Mouse (Mus musculus): ENCODE measurements around the gene Nup54. TPM values are rescaled to one million over a fixed set of nuclear protein-coding genes. Genes with fewer than 3 reads are reported as not detected.

Gene Nup54
- 63.4 and 65.6 TPM in 2 replicates for polyA plus RNA-seq (2015; fragmentation: Nextera tagmentation; extraction: Ambion mirVana)

DNA sequence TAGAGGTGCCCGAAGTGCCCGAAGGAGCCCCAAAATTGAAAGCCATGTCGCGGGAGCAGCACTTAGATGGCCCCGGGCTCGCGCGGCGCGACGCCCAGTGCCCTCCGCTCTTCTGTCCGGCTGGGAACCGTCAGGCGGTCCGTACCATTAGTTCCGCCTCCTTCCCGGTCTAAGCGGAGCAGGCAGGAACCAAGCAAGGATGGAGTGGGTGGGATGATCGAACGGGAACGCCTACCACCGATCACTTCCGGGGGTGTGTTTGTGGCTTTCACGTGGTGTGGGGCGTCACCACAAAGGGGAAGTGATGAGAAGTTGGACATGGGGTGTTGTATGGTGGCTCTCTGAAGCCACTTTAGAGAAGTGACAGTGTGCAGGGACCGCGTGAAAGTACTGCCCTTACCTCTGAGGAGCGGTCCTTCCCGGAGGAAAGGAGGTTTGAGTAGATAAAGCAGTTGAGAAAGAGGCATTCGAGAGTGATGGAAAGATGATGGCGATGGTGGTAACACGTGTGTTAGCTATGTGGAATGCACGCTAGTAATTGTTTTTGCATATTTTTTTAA is at the start of gene Nup54:
Nup54 (minus strand) TSS at position 195 of the 560 bp plus-strand sequence.
- peak; percentile 100 for ATAC-seq
- H3K9me3 ChIP-seq (ENCODE audit: control insufficient read depth, low read length) = no peaks in the 10 kb centered on the region
- no peaks in the 10 kb centered on the region for H3K27me3 ChIP-seq (replicated peaks; ENCODE audit: control insufficient read depth, insufficient read depth, low read length)
- H3K4me2 ChIP-seq (ENCODE audit: low read length) = peak within 1 kb of the TSS; percentile 85
- peak within 1 kb of the TSS; percentile 93 for H3K9ac ChIP-seq (replicated peaks; ENCODE audit: low read depth, low read length)
- no peaks in the 10 kb centered on the region for H3K36me3 ChIP-seq (ENCODE audit: control insufficient read depth, insufficient read depth)
- H3K4me1 ChIP-seq (replicated peaks; ENCODE audit: control insufficient read depth, insufficient read depth, low read length) = peaks cover 23% of the 10 kb centered on the region
- under 1% methylated on average over 34 of the region's 34 CpGs for WGBS
- H3K27ac ChIP-seq (ENCODE audit: low read length) = peak within 1 kb of the TSS; percentile 89
- H3K4me3 ChIP-seq (replicated peaks; ENCODE audit: low read length) = peak within 1 kb of the TSS; percentile 97

DNA sequence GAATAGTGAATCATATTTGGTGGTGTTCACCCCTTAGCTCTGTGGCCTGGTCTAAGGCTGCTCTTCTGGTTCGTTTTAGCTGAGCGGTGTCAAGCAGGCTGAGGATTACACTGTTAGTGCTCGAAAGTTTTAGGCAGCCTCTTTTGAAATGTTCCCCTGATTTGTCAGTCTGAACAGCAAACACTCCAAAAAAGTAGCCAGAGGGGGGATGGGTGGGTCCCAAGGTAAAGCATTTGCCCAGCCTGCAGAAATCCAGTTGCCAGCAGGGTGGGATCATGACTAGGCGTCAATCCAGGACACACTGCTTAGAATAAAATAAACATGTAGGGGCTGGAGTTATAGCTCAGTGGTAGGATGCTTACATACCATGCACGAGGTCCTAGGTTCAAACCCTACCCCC is 37.8 kb upstream of the Nup54 start:
- H3K4me2 ChIP-seq (ENCODE audit: low read length) = no peak overlapping the region
- no peak for ATAC-seq

DNA sequence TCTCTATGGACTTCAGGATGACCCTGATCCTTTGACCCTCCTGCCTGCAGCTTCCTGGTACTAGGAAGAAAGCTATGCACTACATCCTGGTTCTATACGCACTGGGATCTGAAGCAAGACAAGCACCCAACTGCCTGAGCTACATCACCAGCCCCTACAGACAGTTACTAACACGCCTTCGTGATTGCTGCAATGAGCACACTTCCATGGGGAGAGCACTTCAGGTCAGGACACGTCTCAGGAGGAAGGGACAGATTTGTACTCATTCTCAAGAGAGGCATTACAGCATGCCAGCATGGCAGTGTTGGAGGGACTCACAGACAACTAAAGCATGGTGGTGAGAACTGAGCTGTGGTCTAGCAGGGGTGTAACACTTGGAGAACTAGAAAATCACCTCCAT is 36.5 kb upstream of the Nup54 start:
- Histone ChIP-seq H3K27me3 (replicated peaks; ENCODE audit: control insufficient read depth, insufficient read depth, low read length) (no peaks in the 10 kb centered on the region), H3K4me3 (replicated peaks; ENCODE audit: low read length) (no peak overlapping the region), H3K27ac (ENCODE audit: low read length) (no peak overlapping the region), H3K4me2 (ENCODE audit: low read length) (no peak overlapping the region), H3K9ac (replicated peaks; ENCODE audit: low read depth, low read length) (no peak overlapping the region), H3K36me3 (ENCODE audit: control insufficient read depth, insufficient read depth) (no peaks in the 10 kb centered on the region), H3K9me3 (ENCODE audit: control insufficient read depth, low read length) (no peaks in the 10 kb centered on the region), H3K4me1 (replicated peaks; ENCODE audit: control insufficient read depth, insufficient read depth, low read length) (no peaks in the 10 kb centered on the region)
- WGBS = 95% methylated on average over 4 of the region's 4 CpGs
- no peak for ATAC-seq

More for the DNA sequence above, 37.8 kb upstream of the Nup54 start:
- no peaks in the 10 kb centered on the region for H3K36me3 ChIP-seq (ENCODE audit: control insufficient read depth, insufficient read depth)
- H3K4me1 ChIP-seq (replicated peaks; ENCODE audit: control insufficient read depth, insufficient read depth, low read length) = no peaks in the 10 kb centered on the region
- H3K4me3 ChIP-seq (replicated peaks; ENCODE audit: low read length) = no peak overlapping the region
- 79% methylated on average over 5 of the region's 5 CpGs for WGBS
- no peak overlapping the region for H3K27ac ChIP-seq (ENCODE audit: low read length)
- no peaks in the 10 kb centered on the region for H3K9me3 ChIP-seq (ENCODE audit: control insufficient read depth, low read length)
- H3K9ac ChIP-seq (replicated peaks; ENCODE audit: low read depth, low read length) = no peak overlapping the region
- H3K27me3 ChIP-seq (replicated peaks; ENCODE audit: control insufficient read depth, insufficient read depth, low read length) = no peaks in the 10 kb centered on the region

DNA sequence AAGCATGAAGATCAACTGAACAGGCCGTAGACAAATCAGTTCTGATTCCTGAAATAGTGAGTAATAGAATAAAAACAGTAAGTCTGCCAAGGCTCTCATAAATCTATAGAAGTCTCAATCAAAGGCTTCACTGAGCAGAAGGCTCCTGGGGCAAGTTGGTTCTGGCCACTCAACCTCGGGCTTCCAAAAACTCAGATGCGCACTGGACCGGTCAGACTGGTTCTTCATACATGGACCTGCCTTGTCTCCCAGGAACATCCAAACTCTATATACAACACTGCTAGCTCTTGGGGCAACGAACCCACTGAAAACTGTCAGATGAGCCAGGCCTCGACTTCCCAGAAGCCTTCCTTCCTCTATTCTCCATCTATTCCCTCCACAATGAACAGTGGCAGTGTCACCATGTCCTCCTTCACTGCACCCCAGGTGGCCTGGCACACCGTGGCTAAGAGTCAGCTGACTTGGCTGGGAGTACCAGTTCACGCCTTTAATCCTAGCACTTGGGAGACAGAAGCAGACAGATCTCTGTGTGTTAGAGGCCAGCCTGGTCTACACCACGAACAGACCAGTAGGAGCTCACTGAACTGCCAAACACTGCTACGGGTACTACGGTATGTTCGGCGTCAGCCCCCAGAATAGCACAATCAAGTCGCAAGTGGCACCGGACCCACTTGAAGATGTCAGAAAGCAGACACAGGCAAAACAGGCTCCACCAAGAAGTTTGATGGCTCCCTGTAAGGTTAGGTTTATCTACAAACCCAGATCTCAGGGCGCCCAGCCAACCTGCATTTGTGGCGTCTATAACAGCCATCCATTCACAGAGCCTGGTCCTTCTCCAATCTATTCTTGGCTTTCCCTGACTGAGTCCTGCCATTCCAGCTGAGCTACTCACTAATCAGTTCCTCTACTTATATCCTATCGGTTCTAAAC is 34.4 kb upstream of the Nup54 start:
- no peak for ATAC-seq
- Histone ChIP-seq H3K9me3 (ENCODE audit: control insufficient read depth, low read length) (no peaks in the 10 kb centered on the region), H3K27me3 (replicated peaks; ENCODE audit: control insufficient read depth, insufficient read depth, low read length) (no peaks in the 10 kb centered on the region), H3K4me1 (replicated peaks; ENCODE audit: control insufficient read depth, insufficient read depth, low read length) (no peaks in the 10 kb centered on the region), H3K36me3 (ENCODE audit: control insufficient read depth, insufficient read depth) (no peaks in the 10 kb centered on the region), H3K4me2 (ENCODE audit: low read length) (no peak overlapping the region), H3K4me3 (replicated peaks; ENCODE audit: low read length) (no peak overlapping the region), H3K9ac (replicated peaks; ENCODE audit: low read depth, low read length) (no peak overlapping the region), H3K27ac (ENCODE audit: low read length) (no peak overlapping the region)
- WGBS = 92% methylated on average over 18 of the region's 18 CpGs

DNA sequence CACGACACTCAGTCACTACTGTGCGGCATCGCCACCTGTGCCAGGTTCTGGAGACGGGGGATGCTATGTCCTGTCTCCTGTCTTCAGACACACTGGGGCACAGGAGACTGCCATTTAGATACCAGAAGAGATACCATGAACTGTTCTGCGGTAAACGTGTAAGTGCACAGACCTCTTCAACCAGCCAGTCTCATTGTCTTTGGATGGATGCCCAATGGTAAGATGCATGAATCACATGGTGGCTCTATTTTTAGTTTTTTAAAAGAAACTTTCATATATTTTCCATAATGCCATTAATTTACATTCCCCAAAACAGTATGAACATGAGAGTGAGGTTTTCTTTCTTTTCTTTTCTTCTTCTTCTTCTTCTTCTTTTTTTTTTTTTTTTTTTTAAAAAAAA is 33.2 kb upstream of the Nup54 start:
- no peaks in the 10 kb centered on the region for H3K36me3 ChIP-seq (ENCODE audit: control insufficient read depth, insufficient read depth)
- 86% methylated on average over 6 of the region's 6 CpGs for WGBS
- H3K27ac ChIP-seq (ENCODE audit: low read length) = no peak overlapping the region
- no peak for ATAC-seq
- no peaks in the 10 kb centered on the region for H3K9me3 ChIP-seq (ENCODE audit: control insufficient read depth, low read length)
- H3K9ac ChIP-seq (replicated peaks; ENCODE audit: low read depth, low read length) = no peak overlapping the region
- H3K4me1 ChIP-seq (replicated peaks; ENCODE audit: control insufficient read depth, insufficient read depth, low read length) = no peaks in the 10 kb centered on the region
- H3K4me3 ChIP-seq (replicated peaks; ENCODE audit: low read length) = no peak overlapping the region
- H3K27me3 ChIP-seq (replicated peaks; ENCODE audit: control insufficient read depth, insufficient read depth, low read length) = no peaks in the 10 kb centered on the region
- H3K4me2 ChIP-seq (ENCODE audit: low read length) = no peak overlapping the region

DNA sequence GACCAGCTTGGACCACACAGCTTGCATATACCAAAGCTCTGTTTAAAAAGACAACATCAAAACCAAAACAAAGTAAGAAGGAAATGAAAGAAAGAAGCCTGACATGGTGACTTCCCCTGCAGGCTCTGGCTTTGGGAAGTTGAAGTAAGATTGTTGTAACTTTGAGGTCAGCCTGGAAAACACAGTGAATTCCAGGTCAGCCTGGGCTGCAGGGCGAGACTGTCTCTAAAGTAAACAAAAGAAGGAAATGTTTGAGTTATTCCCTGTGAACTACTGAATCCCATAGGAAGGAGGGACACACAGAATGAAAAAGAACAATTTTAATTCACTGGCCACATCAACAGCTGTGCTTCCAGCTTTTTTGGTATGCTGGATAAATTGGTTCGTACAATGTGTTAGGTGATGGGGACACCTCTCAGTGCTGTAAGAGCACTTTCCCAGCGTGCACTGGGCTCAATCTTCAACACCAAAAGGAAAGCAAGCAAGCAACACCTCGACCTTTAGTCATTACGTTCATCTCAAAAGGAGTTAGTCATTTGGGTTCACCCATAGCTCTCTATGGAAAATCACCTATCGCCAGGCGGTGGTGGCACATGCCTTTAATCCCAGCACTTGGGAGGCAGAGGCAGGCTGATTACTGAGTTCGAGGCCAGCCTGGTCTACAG is 32.2 kb upstream of the Nup54 start:
- Histone ChIP-seq H3K4me3 (replicated peaks; ENCODE audit: low read length) (no peak overlapping the region), H3K9me3 (ENCODE audit: control insufficient read depth, low read length) (no peaks in the 10 kb centered on the region), H3K36me3 (ENCODE audit: control insufficient read depth, insufficient read depth) (no peaks in the 10 kb centered on the region), H3K4me1 (replicated peaks; ENCODE audit: control insufficient read depth, insufficient read depth, low read length) (no peaks in the 10 kb centered on the region), H3K27me3 (replicated peaks; ENCODE audit: control insufficient read depth, insufficient read depth, low read length) (no peaks in the 10 kb centered on the region), H3K4me2 (ENCODE audit: low read length) (no peak overlapping the region), H3K9ac (replicated peaks; ENCODE audit: low read depth, low read length) (no peak overlapping the region), H3K27ac (ENCODE audit: low read length) (no peak overlapping the region)
- no peak for ATAC-seq
- 86% methylated on average over 8 of the region's 8 CpGs for WGBS

DNA sequence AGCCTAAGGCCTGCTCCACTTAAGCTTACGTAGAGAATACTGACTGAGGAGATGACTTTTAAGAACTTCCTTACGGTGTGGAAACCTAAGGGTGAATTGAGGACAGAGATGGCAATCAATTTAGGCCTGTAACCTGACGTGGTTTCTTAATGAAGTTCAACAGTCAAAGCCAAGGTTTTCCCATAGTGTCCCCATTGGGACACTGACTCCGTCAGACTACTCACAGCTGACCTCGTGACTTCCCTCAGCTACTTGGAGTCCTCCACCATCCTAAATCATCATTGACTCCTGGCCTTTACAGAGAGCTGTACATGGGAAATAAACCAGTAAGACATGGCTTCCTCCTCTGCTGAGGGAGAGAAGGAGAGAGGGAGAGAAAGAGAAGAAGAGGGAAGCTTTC is 30.5 kb upstream of the Nup54 start:
- H3K27me3 ChIP-seq (replicated peaks; ENCODE audit: control insufficient read depth, insufficient read depth, low read length) = no peaks in the 10 kb centered on the region
- H3K27ac ChIP-seq (ENCODE audit: low read length) = no peak overlapping the region
- no peak overlapping the region for H3K4me3 ChIP-seq (replicated peaks; ENCODE audit: low read length)
- no peaks in the 10 kb centered on the region for H3K9me3 ChIP-seq (ENCODE audit: control insufficient read depth, low read length)
- ATAC-seq = no peak
- no peak overlapping the region for H3K4me2 ChIP-seq (ENCODE audit: low read length)
- no peaks in the 10 kb centered on the region for H3K4me1 ChIP-seq (replicated peaks; ENCODE audit: control insufficient read depth, insufficient read depth, low read length)
- no peak overlapping the region for H3K9ac ChIP-seq (replicated peaks; ENCODE audit: low read depth, low read length)
- 94% methylated on average over 5 of the region's 5 CpGs for WGBS
- H3K36me3 ChIP-seq (ENCODE audit: control insufficient read depth, insufficient read depth) = peaks cover 2% of the 10 kb centered on the region

DNA sequence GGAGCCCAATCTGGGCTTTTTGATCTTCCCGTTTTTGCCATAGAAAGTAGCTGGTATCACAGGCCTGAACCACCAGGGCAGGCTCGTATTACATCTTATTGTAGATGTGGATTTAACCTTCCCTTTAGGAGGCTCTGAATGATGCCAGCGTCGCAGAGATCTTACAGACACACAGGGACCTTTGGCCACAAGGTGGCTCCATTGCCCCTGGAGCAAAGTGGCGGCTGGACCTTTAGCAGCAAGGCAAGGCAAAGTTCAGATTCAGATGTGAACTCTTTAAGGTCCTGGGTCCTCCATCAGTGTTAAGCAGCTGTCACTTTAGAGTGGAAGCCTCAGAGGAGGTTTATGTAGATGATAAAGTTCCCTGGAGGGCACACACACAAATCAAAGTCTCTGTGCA is 26.3 kb upstream of the Nup54 start:
- no peaks in the 10 kb centered on the region for H3K9me3 ChIP-seq (ENCODE audit: control insufficient read depth, low read length)
- 19% methylated on average over 5 of the region's 5 CpGs for WGBS
- H3K27me3 ChIP-seq (replicated peaks; ENCODE audit: control insufficient read depth, insufficient read depth, low read length) = no peaks in the 10 kb centered on the region
- no peak for ATAC-seq
- H3K27ac ChIP-seq (ENCODE audit: low read length) = no peak overlapping the region
- no peak overlapping the region for H3K4me3 ChIP-seq (replicated peaks; ENCODE audit: low read length)
- H3K4me1 ChIP-seq (replicated peaks; ENCODE audit: control insufficient read depth, insufficient read depth, low read length) = no peaks in the 10 kb centered on the region
- no peak overlapping the region for H3K9ac ChIP-seq (replicated peaks; ENCODE audit: low read depth, low read length)
- H3K36me3 ChIP-seq (ENCODE audit: control insufficient read depth, insufficient read depth) = peaks cover 4% of the 10 kb centered on the region
- no peak overlapping the region for H3K4me2 ChIP-seq (ENCODE audit: low read length)

DNA sequence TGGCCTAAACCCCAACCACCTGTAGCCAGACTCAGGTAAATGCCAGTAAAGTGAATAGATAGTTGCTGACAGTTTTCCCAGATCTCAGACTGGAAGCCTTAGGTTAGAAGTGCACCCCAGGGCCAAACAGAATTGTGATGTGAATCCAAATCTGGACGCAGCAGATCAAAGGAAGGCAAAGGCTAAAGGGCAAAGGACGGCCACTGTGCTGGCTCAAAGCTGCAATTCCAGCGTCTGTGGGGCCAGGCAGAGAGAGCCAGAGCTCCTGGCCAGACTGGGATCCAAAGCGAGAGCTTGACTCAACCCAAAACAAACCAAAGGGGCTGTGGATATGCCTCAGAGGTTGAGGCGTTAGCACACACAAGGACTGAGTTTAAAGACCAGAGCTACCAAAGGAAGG is 23.7 kb upstream of the Nup54 start:
- Histone ChIP-seq H3K36me3 (ENCODE audit: control insufficient read depth, insufficient read depth) (peaks cover 11% of the 10 kb centered on the region), H3K27me3 (replicated peaks; ENCODE audit: control insufficient read depth, insufficient read depth, low read length) (no peaks in the 10 kb centered on the region), H3K9ac (replicated peaks; ENCODE audit: low read depth, low read length) (no peak overlapping the region), H3K9me3 (ENCODE audit: control insufficient read depth, low read length) (no peaks in the 10 kb centered on the region), H3K4me2 (ENCODE audit: low read length) (no peak overlapping the region), H3K27ac (ENCODE audit: low read length) (no peak overlapping the region), H3K4me3 (replicated peaks; ENCODE audit: low read length) (no peak overlapping the region), H3K4me1 (replicated peaks; ENCODE audit: control insufficient read depth, insufficient read depth, low read length) (no peaks in the 10 kb centered on the region)
- ATAC-seq = no peak
- 50% methylated on average over 5 of the region's 5 CpGs for WGBS
